Comparison of ENCODE assay signal across 9 mouse cellular contexts in the genomic region with DNA sequence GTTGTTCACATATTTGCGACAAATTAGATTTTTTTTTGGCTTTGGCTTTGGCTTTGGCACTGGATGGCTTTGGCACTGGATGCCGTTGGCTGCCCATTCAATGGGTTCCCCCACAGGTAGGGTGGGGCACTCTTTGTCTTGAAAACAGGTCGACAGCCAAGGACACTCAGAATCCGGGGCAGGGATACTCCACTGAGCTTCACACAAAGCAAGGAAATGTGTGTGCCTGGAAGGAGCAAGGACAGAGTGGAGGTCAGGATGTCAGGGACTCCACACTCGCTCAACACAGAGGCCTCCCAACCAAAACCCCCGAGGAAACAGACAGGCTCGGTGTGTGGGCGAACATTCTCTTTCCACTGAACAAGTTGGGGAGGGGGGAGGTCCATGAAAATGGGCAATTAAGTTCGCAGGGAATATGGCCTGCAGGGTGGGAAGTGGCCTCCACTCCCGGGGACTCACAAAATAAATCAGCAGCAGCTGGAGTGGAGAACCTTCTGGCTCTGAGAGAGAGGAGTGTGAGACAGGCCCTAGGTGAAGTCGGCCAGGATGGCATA. TPM values are rescaled to one million over a fixed set of nuclear protein-coding genes. Genes with fewer than 3 reads are reported as not detected.
DNase-seq lines count a peak whose midpoint lies in the region; ATAC-seq lines count a peak whose summit lies in the region.
"Had no signal": no experiment of that assay in that cellular context is flagged by ENCODE, and none has a peak within 500 bp of the region (broad histone marks: within the 10 kb centered on the region; RNA-seq: fewer than 3 reads in every experiment).

No protein-coding gene starts in this region.

- no peaks in the 10 kb centered on the region for H3K9me3 ChIP-seq in midbrain, embryonic 10.5 days (replicated peaks)
- no peaks in the 10 kb centered on the region for H3K9me3 ChIP-seq in midbrain, embryonic 13.5 days
- no peaks in the 10 kb centered on the region for H3K9me3 ChIP-seq in hindbrain, embryonic 15.5 days
- H3K9me3 ChIP-seq in neural tube, embryonic 15.5 days (replicated peaks): no peaks in the 10 kb centered on the region

- no peak for ATAC-seq in midbrain, embryonic 13.5 days
- ATAC-seq in hindbrain, embryonic 15.5 days (ENCODE audit: low FRiP score, low read depth): peak; percentile 35; the same call in 1 of the 2 replicates
- peak; percentile 29; the same call in 1 of the 2 replicates for ATAC-seq in neural tube, embryonic 15.5 days (ENCODE audit: low FRiP score)

- peaks cover 24% of the 10 kb centered on the region for H3K4me1 ChIP-seq in midbrain, embryonic 10.5 days
- peaks cover 16% of the 10 kb centered on the region for H3K4me1 ChIP-seq in midbrain, embryonic 13.5 days (replicated peaks)
- H3K4me1 ChIP-seq in hindbrain, embryonic 15.5 days (replicated peaks): peaks cover 39% of the 10 kb centered on the region
- peaks cover 37% of the 10 kb centered on the region for H3K4me1 ChIP-seq in neural tube, embryonic 15.5 days

- H3K36me3 ChIP-seq in midbrain, embryonic 10.5 days: no peaks in the 10 kb centered on the region
- H3K36me3 ChIP-seq in midbrain, embryonic 13.5 days: no peaks in the 10 kb centered on the region
- H3K36me3 ChIP-seq in hindbrain, embryonic 15.5 days: no peaks in the 10 kb centered on the region
- H3K36me3 ChIP-seq in neural tube, embryonic 15.5 days: no peaks in the 10 kb centered on the region

- no peak overlapping the region for H3K4me3 ChIP-seq in midbrain, embryonic 10.5 days
- no peak overlapping the region for H3K4me3 ChIP-seq in midbrain, embryonic 13.5 days (replicated peaks)
- no peak overlapping the region for H3K4me3 ChIP-seq in hindbrain, embryonic 15.5 days
- H3K4me3 ChIP-seq in neural tube, embryonic 15.5 days (replicated peaks): no peak overlapping the region

- WGBS in midbrain, embryonic 10.5 days: 65% methylated on average over 11 of the region's 11 CpGs
- WGBS in midbrain, embryonic 13.5 days: 55% methylated on average over 11 of the region's 11 CpGs
- 29% methylated on average over 11 of the region's 11 CpGs for WGBS in hindbrain, embryonic 15.5 days
- WGBS in neural tube, embryonic 15.5 days: 29% methylated on average over 11 of the region's 11 CpGs

- H3K9ac ChIP-seq in midbrain, embryonic 13.5 days (replicated peaks): no peak overlapping the region
- H3K9ac ChIP-seq in hindbrain, embryonic 15.5 days: no peak overlapping the region
- no peak overlapping the region for H3K9ac ChIP-seq in neural tube, embryonic 15.5 days (replicated peaks)

- DNase-seq in cerebellum, postnatal 10 days: peak; percentile 61 to 63
- DNase-seq in cerebellum, adult 9-11 months: no peak
- DNase-seq in midbrain, embryonic 10.5 days (ENCODE audit: low spot score): no peak
- DNase-seq in layer of hippocampus, adult 9-10 months (ENCODE audit: low spot score): no peak
- DNase-seq in cerebellum, postnatal 36 days: no peak

- H3K4me2 ChIP-seq in midbrain, embryonic 13.5 days (replicated peaks): no peak overlapping the region
- H3K4me2 ChIP-seq in hindbrain, embryonic 15.5 days: no peak overlapping the region
- H3K4me2 ChIP-seq in neural tube, embryonic 15.5 days: no peak overlapping the region

- H3K27ac ChIP-seq in midbrain, embryonic 10.5 days (replicated peaks): peak overlapping the region; percentile 71
- H3K27ac ChIP-seq in midbrain, embryonic 13.5 days: no peak overlapping the region
- 0 out of 2 replicates have a peak overlapping the region, but pooled peaks have one; percentile 1 for H3K27ac ChIP-seq in hindbrain, embryonic 15.5 days (replicated peaks)
- H3K27ac ChIP-seq in neural tube, embryonic 15.5 days (replicated peaks): peak overlapping the region; percentile 30; the same call in 1 of the 2 replicates

- H3K27me3 ChIP-seq in midbrain, embryonic 10.5 days (ENCODE audit: low read depth, poor library complexity, severe bottlenecking): peaks cover 33% of the 10 kb centered on the region
- no peaks in the 10 kb centered on the region for H3K27me3 ChIP-seq in midbrain, embryonic 13.5 days
- H3K27me3 ChIP-seq in hindbrain, embryonic 15.5 days: no peaks in the 10 kb centered on the region
- no peaks in the 10 kb centered on the region for H3K27me3 ChIP-seq in neural tube, embryonic 15.5 days (replicated peaks)

RNA-seq across cellular contexts. Expression of a gene that starts 52.0 kb away (rescaled TPM):
- 0.23 and 0.31 TPM in 2 replicates for polyA plus RNA-seq in midbrain, embryonic 10.5 days (2016; fragmentation: Nextera tagmentation; extraction: Ambion mirVana)
- polyA plus RNA-seq in midbrain, embryonic 13.5 days (2015; fragmentation: Nextera tagmentation; extraction: Ambion mirVana): 0.07 TPM in 1 of 2 replicates, not detected in the other
- polyA plus RNA-seq in hindbrain, embryonic 15.5 days (2015; fragmentation: Nextera tagmentation; extraction: Ambion mirVana): 0.08 and 0.09 TPM in 2 replicates
- 0.26 and 2.5 TPM in 2 replicates for polyA plus RNA-seq in neural tube, embryonic 15.5 days (2015; fragmentation: Nextera tagmentation; extraction: Ambion mirVana)
- polyA plus RNA-seq: C2C12 had no signal

RNA-seq across cellular contexts. Expression of a gene that starts 58.9 kb away (rescaled TPM):
- 3.0 and 5.7 TPM in 2 replicates for polyA plus RNA-seq in midbrain, embryonic 10.5 days (2016; fragmentation: Nextera tagmentation; extraction: Ambion mirVana)
- 7.8 and 8.2 TPM in 2 replicates for polyA plus RNA-seq in midbrain, embryonic 13.5 days (2015; fragmentation: Nextera tagmentation; extraction: Ambion mirVana)
- polyA plus RNA-seq in hindbrain, embryonic 15.5 days (2015; fragmentation: Nextera tagmentation; extraction: Ambion mirVana): 11.8 and 12.4 TPM in 2 replicates
- polyA plus RNA-seq in neural tube, embryonic 15.5 days (2015; fragmentation: Nextera tagmentation; extraction: Ambion mirVana): 13.6 and 17.1 TPM in 2 replicates

Comparison
In these comparisons a context has a peak if more than half of its experiments do, and no peak if none do; other contexts are left out.
1. DNase-seq: peak in cerebellum, postnatal 10 days (2 of 2); none in cerebellum, adult 9-11 months (single experiment), midbrain, embryonic 10.5 days (single experiment), layer of hippocampus, adult 9-10 months (single experiment) and cerebellum, postnatal 36 days (0 of 2).